Mouse (Mus musculus): Measurements from ENCODE around the gene Srp9.

GRCm38 (mm10) chr1:182090298-182090677 is 34.2 kb upstream of the Srp9 start:
- no peak for TF ChIP-seq MAFK (IDR thresholded peaks at IDR 0.05; ENCODE audit: insufficient read depth, low read depth, low read length)
- TF ChIP-seq ZNF384 (IDR thresholded peaks at IDR 0.05; ENCODE audit: low read depth, low read length) = no peak
- TF ChIP-seq CHD2 (IDR thresholded peaks at IDR 0.05; ENCODE audit: low read depth, low read length) = no peak
- no peak for TF ChIP-seq HCFC1 (IDR thresholded peaks at IDR 0.05; ENCODE audit: borderline replicate concordance, insufficient read depth, low read length)
- no peak for TF ChIP-seq ZC3H11A (IDR thresholded peaks at IDR 0.05; ENCODE audit: borderline replicate concordance, low read depth, low read length)
